Mouse (Mus musculus) hindbrain, embryonic 10.5 days (tissue): ENCODE data around the gene Trim72. TPM values are rescaled to one million over a fixed set of nuclear protein-coding genes. Genes with fewer than 3 reads are reported as not detected.

Experiments
- DNase-seq: peaks from one replicate; pipeline ENCODE4 v3.0.0-alpha.2; 2017; ENCODE audit warnings: low spot score
- H3K27ac ChIP-seq: fragments of 300-500 bp; sonication (generic); 2 replicates; pipeline ENCODE4 v1.5.1; 2016; ENCODE audit warnings: mild to moderate bottlenecking, moderate library complexity
- H3K27me3 ChIP-seq: fragments of 300-500 bp; sonication (generic); 2 replicates; pipeline ENCODE4 v1.6.1; 2016; ENCODE audit warnings: mild to moderate bottlenecking; ENCODE audit not compliant: poor library complexity, insufficient read depth, severe bottlenecking
- H3K36me3 ChIP-seq: fragments of 300-500 bp; sonication (generic); 2 replicates; pipeline ENCODE4 v1.6.1; 2016; ENCODE audit warnings: mild to moderate bottlenecking, moderate library complexity
- H3K4me1 ChIP-seq: fragments of 300-500 bp; sonication (generic); replicated peaks from 2 replicates; pipeline ENCODE4 v1.6.1; 2016; ENCODE audit warnings: mild to moderate bottlenecking
- H3K4me3 ChIP-seq: fragments of 300-500 bp; sonication (generic); 2 replicates; pipeline ENCODE4 v1.5.1; 2016; ENCODE audit warnings: mild to moderate bottlenecking, moderate library complexity
- H3K9me3 ChIP-seq: fragments of 300-500 bp; sonication (generic); 2 replicates; pipeline ENCODE4 v1.6.1; 2016; ENCODE audit warnings: mild to moderate bottlenecking, moderate library complexity
- WGBS: fragments of 180-500 bp; shearing (Covaris S2); methylation state at CpG from one replicate; pipeline ENCODE4 v1.1.7; 2016; 5-methylcytosine and 5-hydroxymethylcytosine counted together
- polyA plus RNA-seq: library from polyadenylated mRNA; unstranded; fragments of >200 nt; fragmentation: Nextera tagmentation; extraction: Ambion mirVana; gene quantifications from 2 replicates; pipeline ENCODE4 v1.2.1, GENCODE M21; 2016

The Trim72 gene
- not detected in 2 replicates for polyA plus RNA-seq

DNA sequence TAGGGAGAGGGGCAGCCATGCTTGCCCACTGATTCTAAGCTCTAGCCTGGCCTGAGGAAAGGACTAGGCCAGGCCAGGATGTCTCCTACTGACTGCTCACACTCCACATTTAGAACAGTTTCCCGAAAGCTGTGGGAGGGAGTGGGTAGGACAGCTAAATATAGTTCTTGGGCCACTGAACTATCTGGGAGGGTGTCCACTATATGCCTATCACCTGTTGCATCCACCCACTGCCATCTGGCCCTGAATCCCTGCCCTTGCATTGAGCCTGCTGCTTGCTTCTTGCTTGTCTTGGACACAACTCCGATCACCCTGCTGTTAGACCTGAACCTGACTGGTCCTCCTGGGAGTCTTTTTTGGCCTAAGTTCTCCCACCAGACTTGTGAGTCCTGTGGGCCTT, at the start of gene Trim72:
Gene Trim72 (plus strand): TSS at position 262 of the 400 bp plus-strand sequence.
- H3K27me3 ChIP-seq = peaks cover 35% of the 10 kb centered on the region
- peak within 1 kb of the TSS; percentile 36 for H3K4me3 ChIP-seq
- no peaks in the 10 kb centered on the region for H3K9me3 ChIP-seq
- 94% methylated on average over 2 of the region's 2 CpGs for WGBS
- peaks cover 17% of the 10 kb centered on the region for H3K4me1 ChIP-seq
- H3K27ac ChIP-seq = peak within 1 kb of the TSS; percentile 59; the same call in 1 of the 2 replicates
- H3K36me3 ChIP-seq = no peaks in the 10 kb centered on the region
- DNase-seq = no peak

GRCm38 (mm10) chr7:127959364-127959763, 44.4 kb upstream of the Trim72 start:
- DNase-seq = no peak
- Histone ChIP-seq H3K4me1 (no peaks in the 10 kb centered on the region), H3K27me3 (no peaks in the 10 kb centered on the region), H3K9me3 (no peaks in the 10 kb centered on the region), H3K4me3 (no peak overlapping the region), H3K36me3 (no peaks in the 10 kb centered on the region), H3K27ac (no peak overlapping the region)
- 67% methylated on average over 5 of the region's 5 CpGs for WGBS

GRCm38 (mm10) chr7:127966371-127966918, 37.3 kb upstream of the Trim72 start:
- WGBS = 18% methylated on average over 10 of the region's 10 CpGs
- Histone ChIP-seq H3K36me3 (peaks cover 26% of the 10 kb centered on the region), H3K4me1 (peaks cover 20% of the 10 kb centered on the region), H3K4me3 (peak overlapping the region; percentile 91), H3K27me3 (no peaks in the 10 kb centered on the region), H3K27ac (peak overlapping the region; percentile 99), H3K9me3 (no peaks in the 10 kb centered on the region)
- peak; percentile 19 for DNase-seq

DNA sequence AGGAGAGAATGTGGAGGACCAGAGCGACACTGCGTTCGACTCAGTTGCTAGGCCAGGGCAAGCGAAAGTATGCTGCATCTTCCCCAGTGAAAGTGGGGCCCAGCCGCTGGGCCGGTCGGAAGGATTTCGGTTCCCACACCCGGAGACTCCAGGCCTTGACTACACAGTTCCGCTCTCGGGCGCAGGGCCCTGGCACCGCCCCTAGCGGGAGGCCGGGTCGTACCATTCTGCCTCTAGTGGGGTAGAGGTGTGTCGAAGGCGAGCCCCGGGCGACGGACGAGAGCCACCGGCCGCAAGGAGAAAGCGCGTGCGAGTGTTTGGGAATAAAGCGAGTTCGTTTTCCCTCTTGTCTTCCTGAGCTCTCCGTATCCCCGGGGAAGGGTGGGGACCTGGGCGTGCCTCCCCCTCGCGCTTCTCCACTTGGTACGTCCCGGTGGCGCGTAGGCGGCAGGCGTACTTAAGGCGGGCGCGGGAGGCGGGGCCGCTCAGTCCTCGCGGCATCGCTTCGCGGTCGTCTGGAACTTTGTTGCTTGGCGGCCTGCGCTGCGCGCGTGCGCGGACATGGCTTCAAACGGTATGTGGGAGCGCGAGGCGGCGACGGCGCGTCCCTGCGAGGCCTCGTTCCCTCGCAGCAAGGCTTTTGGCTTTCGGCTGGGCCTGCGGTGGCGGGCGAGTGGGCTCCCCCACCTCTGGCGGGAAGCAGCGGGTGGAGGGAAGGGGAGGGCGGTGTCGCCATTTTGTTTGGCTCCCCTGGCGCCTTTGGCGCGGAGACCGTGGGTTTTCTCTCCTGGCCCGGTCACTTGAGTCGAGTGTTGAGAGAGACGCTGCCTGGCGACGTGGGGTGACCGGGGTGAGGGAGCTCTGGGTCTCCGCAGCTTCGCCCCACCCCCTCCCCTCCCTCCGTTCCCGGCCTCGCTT, 36.5 kb upstream of the Trim72 start, which contains the start of gene Fus:
Gene Fus (plus strand): TSS at position 454 of the 918 bp plus-strand sequence.
- Histone ChIP-seq H3K9me3 (no peaks in the 10 kb centered on the region), H3K36me3 (peaks cover 34% of the 10 kb centered on the region), H3K27ac (peak within 1 kb of the TSS; percentile 99), H3K27me3 (no peaks in the 10 kb centered on the region), H3K4me1 (peaks cover 20% of the 10 kb centered on the region), H3K4me3 (peak within 1 kb of the TSS; percentile 91)
- under 1% methylated on average over 92 of the region's 92 CpGs for WGBS
- DNase-seq = peak; percentile 92

DNA sequence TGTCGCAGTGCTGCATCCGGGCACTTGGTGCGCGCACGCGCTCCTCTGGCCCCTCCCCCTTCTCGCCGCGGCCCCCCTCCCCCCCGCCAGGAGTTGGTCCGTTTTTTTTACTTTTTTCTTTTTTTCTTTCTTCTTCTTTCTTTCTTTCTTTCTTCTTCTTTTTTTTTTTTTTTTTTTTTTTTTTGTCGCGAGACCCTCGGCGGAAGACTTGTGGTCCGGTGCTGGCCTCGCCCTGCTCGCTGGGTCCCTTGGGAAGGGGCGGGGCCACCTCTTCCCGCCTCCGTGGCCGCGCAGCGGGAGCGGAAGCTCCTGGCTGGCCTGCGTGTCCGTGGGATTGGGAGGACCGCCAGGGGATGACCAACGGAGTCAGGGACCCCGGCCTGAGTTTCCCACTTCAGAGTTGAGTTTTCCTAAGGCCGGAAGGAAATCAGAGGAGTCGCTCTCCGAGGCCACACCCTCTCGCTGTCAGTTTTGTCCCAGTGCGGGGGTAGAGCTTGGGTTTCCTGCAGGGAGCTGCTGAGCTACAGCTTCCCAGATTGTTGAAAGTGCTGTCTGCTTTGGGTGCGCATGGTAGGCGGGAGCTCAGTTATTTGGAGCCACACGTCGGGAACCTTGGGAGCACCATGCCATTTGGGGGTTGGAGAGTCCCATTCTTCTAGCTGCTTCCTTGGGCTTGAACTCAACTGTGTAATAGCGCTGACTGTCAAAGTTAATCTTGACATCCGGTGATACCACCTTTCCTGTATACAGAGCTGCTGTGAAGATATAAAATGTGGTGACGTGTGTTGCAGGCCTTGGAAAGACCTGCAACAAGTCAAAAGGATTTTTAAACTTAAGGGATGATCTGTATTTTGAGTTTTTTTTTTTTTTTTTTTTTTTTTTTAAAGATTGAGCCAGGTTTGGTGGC, 35.6 kb upstream of the Trim72 start:
- under 1% methylated on average over 42 of the region's 42 CpGs for WGBS
- Histone ChIP-seq H3K27me3 (no peaks in the 10 kb centered on the region), H3K4me3 (peak overlapping the region; percentile 91), H3K4me1 (peaks cover 20% of the 10 kb centered on the region), H3K27ac (peak overlapping the region; percentile 99), H3K9me3 (no peaks in the 10 kb centered on the region), H3K36me3 (peaks cover 43% of the 10 kb centered on the region)
- peak; percentile 82 for DNase-seq

DNA sequence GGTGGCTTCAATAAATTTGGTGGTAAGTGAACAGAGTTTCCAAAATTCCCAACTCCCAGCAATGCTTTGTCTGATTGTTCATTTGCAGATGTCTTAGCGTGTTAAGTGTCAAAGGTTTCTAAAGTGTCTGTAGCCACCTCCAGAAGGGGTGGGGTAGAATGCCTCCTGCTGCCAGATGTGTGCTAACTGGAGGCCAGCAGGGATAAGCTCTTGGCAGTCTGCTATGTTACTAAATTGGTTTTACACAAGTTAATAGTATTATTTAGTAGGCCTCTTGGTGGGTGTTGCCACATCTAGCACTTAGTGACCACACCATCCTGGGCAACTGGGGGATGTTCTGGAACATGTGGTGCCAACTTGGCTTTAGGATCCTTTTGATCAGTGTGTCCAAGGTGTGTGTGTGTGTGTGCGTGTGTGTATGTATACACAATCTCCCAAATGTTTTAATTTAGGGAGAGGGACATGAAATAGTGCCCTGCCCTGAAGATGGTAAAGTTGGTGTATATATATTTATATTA, 29.3 kb upstream of the Trim72 start:
- Histone ChIP-seq H3K4me1 (peaks cover 7% of the 10 kb centered on the region), H3K4me3 (no peak overlapping the region), H3K9me3 (no peaks in the 10 kb centered on the region), H3K36me3 (peaks cover 100% of the 10 kb centered on the region), H3K27ac (no peak overlapping the region), H3K27me3 (no peaks in the 10 kb centered on the region)
- 90% methylated on average over 2 of the region's 2 CpGs for WGBS
- DNase-seq = no peak

GRCm38 (mm10) chr7:127978856-127979255, 24.9 kb upstream of the Trim72 start:
- DNase-seq = no peak
- 96% methylated on average over 2 of the region's 2 CpGs for WGBS
- Histone ChIP-seq H3K27me3 (no peaks in the 10 kb centered on the region), H3K27ac (no peak overlapping the region), H3K9me3 (no peaks in the 10 kb centered on the region), H3K4me3 (no peak overlapping the region), H3K4me1 (no peaks in the 10 kb centered on the region), H3K36me3 (peaks cover 100% of the 10 kb centered on the region)

- Histone ChIP-seq H3K36me3 (peaks cover 100% of the 10 kb centered on the region), H3K27ac (no peak overlapping the region), H3K9me3 (no peaks in the 10 kb centered on the region), H3K4me3 (no peak overlapping the region), H3K4me1 (no peaks in the 10 kb centered on the region), H3K27me3 (no peaks in the 10 kb centered on the region)
- 91% methylated on average over 3 of the region's 3 CpGs for WGBS
- DNase-seq = no peak
Observed at GRCm38 (mm10) chr7:127980606-127981005, 23.1 kb upstream of the Trim72 start.

GRCm38 (mm10) chr7:127988904-127989303, 14.8 kb upstream of the Trim72 start:
- H3K9me3 ChIP-seq = no peaks in the 10 kb centered on the region
- H3K27me3 ChIP-seq = no peaks in the 10 kb centered on the region
- no peak overlapping the region for H3K27ac ChIP-seq
- no peak overlapping the region for H3K4me3 ChIP-seq
- no peak for DNase-seq
- H3K36me3 ChIP-seq = peaks cover 83% of the 10 kb centered on the region
- peaks cover 14% of the 10 kb centered on the region for H3K4me1 ChIP-seq
- 93% methylated on average over 1 of the region's 1 CpGs for WGBS

DNA sequence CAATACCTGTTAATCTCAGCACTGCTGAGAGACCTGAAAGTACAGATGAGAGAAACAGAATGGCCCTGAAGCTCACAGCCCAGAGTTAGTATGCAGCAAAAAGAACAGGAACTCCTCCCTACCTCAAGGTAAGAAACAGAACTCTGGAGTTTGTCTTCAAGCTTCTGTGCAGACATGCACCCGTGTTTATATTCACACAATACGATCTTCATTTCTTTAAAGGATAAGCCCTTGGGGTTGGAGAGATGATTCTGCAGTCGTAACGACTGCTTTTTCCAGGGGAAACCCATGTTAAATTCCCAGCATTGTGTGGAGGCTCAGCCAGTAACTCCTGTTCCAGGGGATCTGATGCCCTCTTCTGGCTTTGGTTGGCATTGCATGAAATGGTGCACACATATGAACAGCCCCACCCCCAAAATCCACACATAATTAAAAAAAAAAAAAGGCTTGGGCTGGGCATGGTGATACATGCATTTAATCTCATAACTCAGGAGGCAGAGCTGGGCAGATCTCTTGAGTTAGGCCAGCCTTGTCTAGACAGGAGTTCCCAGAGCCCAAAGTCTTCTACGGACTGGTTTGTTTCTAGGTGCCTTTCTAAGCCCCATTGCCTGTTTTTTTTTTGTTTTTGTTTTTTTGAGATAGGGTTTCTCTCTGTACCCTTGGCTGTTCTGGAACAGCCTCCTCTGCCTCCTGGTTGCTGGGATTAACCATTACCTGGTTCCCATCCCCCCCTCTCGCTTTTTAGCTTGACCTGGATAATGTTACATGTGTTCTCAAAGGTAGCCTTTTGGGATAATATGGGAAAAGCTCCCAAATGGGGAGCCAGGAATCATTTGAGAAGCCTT, 11.9 kb upstream of the Trim72 start:
- Histone ChIP-seq H3K9me3 (no peaks in the 10 kb centered on the region), H3K4me1 (peaks cover 14% of the 10 kb centered on the region), H3K27ac (peak overlapping the region; percentile 29; the same call in 1 of the 2 replicates), H3K27me3 (no peaks in the 10 kb centered on the region), H3K4me3 (no peak overlapping the region), H3K36me3 (peaks cover 53% of the 10 kb centered on the region)
- peak; percentile 75 for DNase-seq
- 48% methylated on average over 6 of the region's 6 CpGs for WGBS

GRCm38 (mm10) chr7:127992488-127993340, 11.0 kb upstream of the Trim72 start:
- H3K27ac ChIP-seq = no peak overlapping the region
- peak overlapping the region; percentile 32; the same call in 1 of the 2 replicates for H3K4me3 ChIP-seq
- H3K36me3 ChIP-seq = peaks cover 45% of the 10 kb centered on the region

More at GRCm38 (mm10) chr7:127992488-127993340, 11.0 kb upstream of the Trim72 start:
- DNase-seq = no peak
- Histone ChIP-seq H3K27me3 (no peaks in the 10 kb centered on the region), H3K9me3 (no peaks in the 10 kb centered on the region), H3K4me1 (peaks cover 14% of the 10 kb centered on the region)
- WGBS = 51% methylated on average over 5 of the region's 5 CpGs
